Mouse (Mus musculus) embryonic facial prominence, embryonic 11.5 days (tissue): Measurements from ENCODE around the gene Olfr128. TPM values are rescaled to one million over a fixed set of nuclear protein-coding genes. Genes with fewer than 3 reads are reported as not detected.
"Not testable (repeated sequence)": the region's sequence is repeated elsewhere in the genome, so short reads cannot be mapped to it uniquely, and the experiment has no call there.

ENCODE experiments used
- ATAC-seq: fragments of 200-750 bp; cut with Nextera tagmentation; replicated peaks from 2 replicates; pipeline ENCODE4 v1.8.0; 2017; ENCODE audit warnings: low read depth; ENCODE audit not compliant: insufficient number of reproducible peaks, low FRiP score, low TSS enrichment
- DNase-seq: peaks from one replicate; pipeline ENCODE4 v3.0.0-alpha.2; 2015; ENCODE audit warnings: low spot score
- H3K27ac ChIP-seq: fragments of 300-500 bp; sonication (generic); replicated peaks from 2 replicates; pipeline ENCODE4 v1.5.1; 2014; ENCODE audit warnings: mild to moderate bottlenecking, low read depth, low read length, control low read depth
- H3K27me3 ChIP-seq: fragments of 300-500 bp; sonication (generic); 2 replicates; pipeline ENCODE4 v1.6.1; 2014; ENCODE audit warnings: mild to moderate bottlenecking, low read length, moderate library complexity, mixed read lengths; ENCODE audit not compliant: control insufficient read depth, insufficient read depth
- H3K36me3 ChIP-seq: fragments of 300-500 bp; sonication (generic); replicated peaks from 2 replicates; pipeline ENCODE4 v1.6.1; 2014; ENCODE audit warnings: low read depth, mild to moderate bottlenecking, low read length, moderate library complexity, mixed read lengths; ENCODE audit not compliant: control insufficient read depth, insufficient read depth
- H3K4me1 ChIP-seq: fragments of 300-500 bp; sonication (generic); 2 replicates; pipeline ENCODE4 v1.6.1; 2014; ENCODE audit warnings: low read length, mixed read lengths; ENCODE audit not compliant: control insufficient read depth, insufficient read depth
- H3K4me2 ChIP-seq: fragments of 300-500 bp; sonication (generic); 2 replicates; pipeline ENCODE4 v1.6.1; 2014; ENCODE audit warnings: low read depth, mild to moderate bottlenecking, control low read depth, low read length, moderate library complexity
- H3K4me3 ChIP-seq: fragments of 300-500 bp; sonication (generic); 2 replicates; pipeline ENCODE4 v1.5.1; 2014; ENCODE audit warnings: low read depth, low read length, control low read depth
- H3K9ac ChIP-seq: fragments of 300-500 bp; sonication (generic); replicated peaks from 2 replicates; pipeline ENCODE4 v1.6.1; 2014; ENCODE audit warnings: mild to moderate bottlenecking, control low read depth, low read length
- H3K9me3 ChIP-seq: fragments of 300-500 bp; sonication (generic); replicated peaks from 2 replicates; pipeline ENCODE4 v1.6.1; 2016; ENCODE audit warnings: mild to moderate bottlenecking, low read length, inconsistent platforms, mixed read lengths; ENCODE audit not compliant: control insufficient read depth
- WGBS: fragments of 180-500 bp; shearing (Covaris S2); extraction: QIAGEN DNeasy Blood & Tissue Kit; methylation state at CpG from one replicate; pipeline ENCODE4 v1.1.7; 2014; 5-methylcytosine and 5-hydroxymethylcytosine counted together
- polyA plus RNA-seq: library from polyadenylated mRNA; unstranded; fragments of >200 nt; fragmentation: Nextera tagmentation; extraction: Ambion mirVana; gene quantifications from 2 replicates; pipeline ENCODE4 v1.2.1, GENCODE M21; 2014

Gene Olfr128
- polyA plus RNA-seq = not detected in 2 replicates

DNA sequence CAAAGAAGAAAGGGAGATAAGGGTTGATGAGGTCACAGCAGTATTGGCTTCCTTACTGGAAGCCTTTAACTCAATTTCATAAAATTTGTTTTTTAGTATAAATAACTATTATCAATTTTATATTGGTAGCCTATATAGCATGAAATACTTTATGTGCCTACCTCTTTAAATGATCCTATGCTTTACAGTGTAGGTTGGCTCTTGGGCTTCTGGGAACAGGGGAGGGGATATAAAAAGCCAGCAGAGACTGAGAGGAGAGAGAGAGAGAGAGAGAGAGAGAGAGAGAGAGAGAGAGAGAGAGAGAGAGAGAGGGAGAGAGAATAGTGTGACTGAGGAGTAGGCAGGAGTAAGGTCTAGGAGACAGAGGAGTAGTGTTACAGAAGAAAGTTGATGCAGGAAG lies at the start of gene Olfr128:
TSS of gene Olfr128 (plus strand) at position 301 of the 400 bp plus-strand sequence.
- ATAC-seq (no peak), DNase-seq (no peak)
- Histone ChIP-seq H3K4me2 (no peak within 1 kb of the TSS), H3K9ac (no peak within 1 kb of the TSS), H3K27ac (no peak within 1 kb of the TSS), H3K27me3 (no peaks in the 10 kb centered on the region), H3K9me3 (no peaks in the 10 kb centered on the region), H3K4me1 (no peaks in the 10 kb centered on the region), H3K4me3 (no peak within 1 kb of the TSS), H3K36me3 (no peaks in the 10 kb centered on the region)

DNA sequence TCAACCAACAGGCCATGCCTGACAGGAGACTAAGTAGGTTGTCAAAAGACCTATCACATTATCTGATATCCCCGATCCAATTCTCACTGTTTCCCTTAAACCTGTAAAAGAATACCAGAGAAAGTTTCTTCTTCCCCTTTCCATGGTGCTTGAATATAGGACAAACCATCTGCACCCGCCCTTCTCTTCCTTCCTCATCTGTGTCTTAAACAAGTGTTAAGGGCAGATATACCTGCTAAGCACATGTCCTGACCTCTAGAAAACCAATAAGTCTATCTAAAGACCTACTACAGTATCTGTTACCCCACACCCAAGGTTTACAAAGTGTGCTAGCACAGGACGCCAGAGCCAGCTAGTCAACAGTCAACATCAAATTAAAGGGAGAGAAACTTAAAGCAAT lies 46.5 kb upstream of the Olfr128 start:
- WGBS = 84% methylated on average over 3 of the region's 3 CpGs
- no peak for ATAC-seq
- H3K4me1 ChIP-seq = no peaks in the 10 kb centered on the region
- no peak overlapping the region for H3K9ac ChIP-seq
- H3K27ac ChIP-seq = no peak overlapping the region
- DNase-seq = no peak
- no peaks in the 10 kb centered on the region for H3K9me3 ChIP-seq
- no peak overlapping the region for H3K4me3 ChIP-seq
- H3K27me3 ChIP-seq = no peaks in the 10 kb centered on the region
- no peak overlapping the region for H3K4me2 ChIP-seq
- H3K36me3 ChIP-seq = no peaks in the 10 kb centered on the region

DNA sequence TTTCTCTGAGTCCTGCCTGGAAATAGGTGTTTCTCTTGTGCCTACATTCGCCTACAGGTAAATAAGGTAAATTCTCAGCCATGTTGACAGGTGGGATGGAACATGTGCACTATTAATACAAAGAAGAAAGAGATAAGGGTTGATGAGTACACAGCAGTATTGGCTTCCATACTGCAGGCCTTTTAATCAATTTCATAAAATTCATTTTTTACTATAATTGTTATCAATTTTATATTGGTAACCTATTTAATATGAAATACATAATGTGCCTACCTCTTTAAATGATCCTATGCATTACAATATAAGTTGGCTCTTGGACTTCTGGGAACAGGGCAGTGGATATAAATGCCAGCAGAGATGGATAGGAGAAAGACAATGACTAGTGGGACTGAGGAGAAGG lies 20.2 kb upstream of the Olfr128 start, which contains the start of gene Olfr127:
TSS of gene Olfr127 (plus strand) at position 301 of the 400 bp plus-strand sequence.
- Histone ChIP-seq H3K9me3 (no peaks in the 10 kb centered on the region), H3K4me3 (no peak within 1 kb of the TSS), H3K4me2 (no peak within 1 kb of the TSS), H3K9ac (no peak within 1 kb of the TSS), H3K4me1 (no peaks in the 10 kb centered on the region), H3K36me3 (no peaks in the 10 kb centered on the region), H3K27ac (no peak within 1 kb of the TSS), H3K27me3 (no peaks in the 10 kb centered on the region)
- 65% methylated on average over 1 of the region's 1 CpGs for WGBS
- DNase-seq = no peak
- ATAC-seq = no peak

DNA sequence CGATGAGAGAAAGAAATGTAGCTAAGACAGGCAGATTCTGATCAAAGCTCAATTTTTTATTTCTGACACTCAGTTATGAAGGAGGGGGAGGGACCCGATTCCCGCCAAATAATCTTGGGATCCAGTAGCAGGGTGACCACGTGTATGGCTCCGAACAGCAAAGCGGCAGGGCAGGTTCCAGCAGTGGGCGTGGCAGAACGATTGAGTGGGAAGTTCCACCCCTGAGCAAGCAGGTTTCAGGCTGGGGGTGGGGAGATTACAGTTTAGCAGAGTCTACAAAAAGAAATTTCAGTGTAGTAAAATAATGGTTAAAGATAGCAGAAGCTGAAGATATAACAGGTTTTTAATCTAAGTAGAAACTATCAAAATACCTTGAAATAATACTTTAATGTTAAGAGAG lies 13.5 kb upstream of the Olfr128 start:
- not testable (repeated sequence) for H3K27me3 ChIP-seq, H3K4me1 ChIP-seq, H3K27ac ChIP-seq, ATAC-seq, H3K4me2 ChIP-seq, H3K36me3 ChIP-seq, H3K9me3 ChIP-seq, DNase-seq, H3K4me3 ChIP-seq, H3K9ac ChIP-seq
- WGBS = 69% methylated on average over 8 of the region's 8 CpGs

DNA sequence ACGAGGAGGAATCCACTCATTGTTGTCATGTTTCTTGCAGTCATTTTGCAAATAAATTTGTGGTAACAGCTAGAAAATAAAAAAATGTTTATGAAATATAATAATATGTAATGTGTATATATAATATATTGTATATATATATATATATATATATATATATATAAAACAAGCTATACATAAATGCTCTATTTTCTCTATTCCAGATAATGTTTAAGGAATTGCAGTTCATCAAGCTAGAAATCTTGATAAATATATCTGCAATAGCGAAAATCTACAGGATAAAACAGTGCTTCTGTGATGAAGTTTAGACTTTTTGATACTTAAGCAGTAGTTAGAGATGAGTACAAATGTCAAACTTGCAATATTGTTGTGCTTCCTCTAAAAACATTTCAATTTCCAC lies 32.6 kb downstream of the Olfr128 start, which contains the start of gene Olfr761:
TSS of gene Olfr761 (minus strand) at position 101 of the 400 bp plus-strand sequence.
- no peak within 1 kb of the TSS for H3K27ac ChIP-seq
- DNase-seq (no peak), ATAC-seq (no peak)
- no peaks in the 10 kb centered on the region for H3K27me3 ChIP-seq
- no peaks in the 10 kb centered on the region for H3K36me3 ChIP-seq
- 81% methylated on average over 2 of the region's 2 CpGs for WGBS
- H3K9ac ChIP-seq = no peak within 1 kb of the TSS
- H3K4me2 ChIP-seq = no peak within 1 kb of the TSS
- H3K9me3 ChIP-seq = no peaks in the 10 kb centered on the region
- H3K4me3 ChIP-seq = no peak within 1 kb of the TSS
- H3K4me1 ChIP-seq = no peaks in the 10 kb centered on the region

DNA sequence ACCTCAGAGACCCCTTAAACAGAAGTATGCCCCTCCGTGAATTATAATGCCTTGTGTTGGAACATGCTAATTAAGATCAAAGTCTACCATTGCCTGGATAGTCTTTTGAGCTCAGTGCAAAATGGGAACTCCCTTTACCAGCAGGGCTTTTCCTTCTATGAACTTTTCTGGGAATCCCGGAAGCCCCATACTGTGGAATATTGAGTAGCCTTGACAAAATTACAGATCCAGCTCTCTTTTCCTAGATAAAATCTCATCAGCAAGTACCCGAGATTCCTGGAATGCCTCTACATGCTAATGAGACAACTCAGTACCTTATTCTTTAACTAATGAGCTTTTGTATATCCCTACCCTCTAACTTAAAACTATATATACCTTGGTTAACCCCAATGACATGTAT lies 53.2 kb downstream of the Olfr128 start:
- no peaks in the 10 kb centered on the region for H3K9me3 ChIP-seq
- no peak for ATAC-seq
- no peak overlapping the region for H3K4me3 ChIP-seq
- no peak overlapping the region for H3K4me2 ChIP-seq
- H3K27me3 ChIP-seq = no peaks in the 10 kb centered on the region
- H3K9ac ChIP-seq = no peak overlapping the region
- 89% methylated on average over 3 of the region's 3 CpGs for WGBS
- H3K4me1 ChIP-seq = no peaks in the 10 kb centered on the region
- H3K36me3 ChIP-seq = no peaks in the 10 kb centered on the region
- no peak overlapping the region for H3K27ac ChIP-seq
- DNase-seq = no peak

Other genes with a start within 250 kb of the Olfr128 start
- gene Olfr119, start 224.0 kb upstream of the Olfr128 start, polyA plus RNA-seq = not detected in 2 replicates
- gene Olfr120, start 198.7 kb upstream of the Olfr128 start, polyA plus RNA-seq = not detected in 2 replicates
- gene Olfr121, start 171.7 kb upstream of the Olfr128 start, polyA plus RNA-seq = not detected in 2 replicates
- not detected in 2 replicates for gene Olfr122, start 151.9 kb upstream of the Olfr128 start, polyA plus RNA-seq
- not detected in 2 replicates for gene Olfr123, start 127.0 kb upstream of the Olfr128 start, polyA plus RNA-seq
- not detected in 2 replicates for gene Olfr124, start 120.7 kb upstream of the Olfr128 start, polyA plus RNA-seq
- gene Olfr125, start 87.6 kb upstream of the Olfr128 start, polyA plus RNA-seq = not detected in 2 replicates
- not detected in 2 replicates for gene Olfr126, start 73.1 kb upstream of the Olfr128 start, polyA plus RNA-seq
- gene Olfr127, start 20.1 kb upstream of the Olfr128 start, polyA plus RNA-seq = not detected in 2 replicates
- not detected in 2 replicates for gene Olfr761, start 32.5 kb downstream of the Olfr128 start, polyA plus RNA-seq
- not detected in 2 replicates for gene Olfr129, start 139.5 kb downstream of the Olfr128 start, polyA plus RNA-seq
- gene Olfr130, start 143.4 kb downstream of the Olfr128 start, polyA plus RNA-seq = not detected in 2 replicates
- gene Olfr131, start 168.1 kb downstream of the Olfr128 start, polyA plus RNA-seq = not detected in 2 replicates
- not detected in 2 replicates for gene Olfr132, start 214.0 kb downstream of the Olfr128 start, polyA plus RNA-seq
- gene Olfr133, start 224.7 kb downstream of the Olfr128 start, polyA plus RNA-seq = not detected in 2 replicates